Mouse (Mus musculus) spleen, postnatal 10 days (tissue): ENCODE measurements around the gene Krtap1-5.
A peak's percentile ranks its signal among the peaks of the same experiment; 100 is the strongest.
"Not testable (repeated sequence)": the region's sequence is repeated elsewhere in the genome, so short reads cannot be mapped to it uniquely, and the experiment has no call there.

Source experiments
- DNase-seq, 2 experiments: peaks; one replicate each; pipeline ENCODE4 v3.0.0; 2021 to 2022; ENCODE audit warnings: low spot score in 2 of 2

Gene Krtap1-5

GRCm38 (mm10) chr11:99580636-99581035 lies at the start of gene Krtap1-5:
TSS of gene Krtap1-5 (minus strand) at chr11:99581016.
- DNase-seq, result no peak

GRCm38 (mm10) chr11:99628138-99628537 lies 47.3 kb upstream of the Krtap1-5 start, which contains the start of gene Krtap4-1:
TSS of gene Krtap4-1 (minus strand) at chr11:99628238.
- DNase-seq, result no peak

GRCm38 (mm10) chr11:99620335-99620734 lies 39.5 kb upstream of the Krtap1-5 start, which contains the start of gene Gm11562:
TSS of gene Gm11562 (minus strand) at chr11:99620435.
- no peak for DNase-seq

- DNase-seq, result no peak
Observed at GRCm38 (mm10) chr11:99614796-99615363, 34.1 kb upstream of the Krtap1-5 start, which contains the start of gene Krtap2-4. TSS of gene Krtap2-4 (minus strand) at chr11:99614846.

GRCm38 (mm10) chr11:99610089-99610488 lies 29.3 kb upstream of the Krtap1-5 start, which contains the start of gene Gm11937:
TSS of gene Gm11937 (minus strand) at chr11:99610189.
- not testable (repeated sequence) for DNase-seq

- no peak for DNase-seq
Observed at GRCm38 (mm10) chr11:99609126-99609525, 28.3 kb upstream of the Krtap1-5 start.

GRCm38 (mm10) chr11:99603208-99603607 lies 22.4 kb upstream of the Krtap1-5 start, which contains the start of gene Gm11938:
TSS of gene Gm11938 (minus strand) at chr11:99603308.
- DNase-seq, result not testable (repeated sequence)

- DNase-seq, result not testable (repeated sequence)
Observed at GRCm38 (mm10) chr11:99597742-99598141, 16.9 kb upstream of the Krtap1-5 start, which contains the start of gene Krtap9-3. TSS of gene Krtap9-3 (minus strand) at chr11:99598105.

- DNase-seq, result no peak
Observed at GRCm38 (mm10) chr11:99590981-99591380, 10.2 kb upstream of the Krtap1-5 start, which contains the start of gene Krtap1-3. TSS of gene Krtap1-3 (minus strand) at chr11:99591339.

GRCm38 (mm10) chr11:99585096-99585495 lies 4.3 kb upstream of the Krtap1-5 start:
- DNase-seq, result no peak

- DNase-seq, result no peak
Observed at GRCm38 (mm10) chr11:99583245-99583704, 2.5 kb upstream of the Krtap1-5 start, which contains the start of gene Krtap1-4. TSS of gene Krtap1-4 (minus strand) at chr11:99583654.

GRCm38 (mm10) chr11:99581564-99581963 lies 748 bp upstream of the Krtap1-5 start:
- no peak for DNase-seq

GRCm38 (mm10) chr11:99581051-99581450 lies 235 bp upstream of the Krtap1-5 start:
- DNase-seq, result no peak

- DNase-seq, result peak; percentile 16 to 61
Observed at GRCm38 (mm10) chr11:99574106-99574505, 6.7 kb downstream of the Krtap1-5 start.

GRCm38 (mm10) chr11:99573164-99573563 lies 7.7 kb downstream of the Krtap1-5 start:
- DNase-seq, result no peak

GRCm38 (mm10) chr11:99566530-99566929 lies 14.3 kb downstream of the Krtap1-5 start, which contains the start of gene Krtap3-1:
TSS of gene Krtap3-1 (minus strand) at chr11:99566630.
- DNase-seq, result no peak

GRCm38 (mm10) chr11:99562580-99562979 lies 18.2 kb downstream of the Krtap1-5 start:
- DNase-seq, result no peak

GRCm38 (mm10) chr11:99559366-99559765 lies 21.4 kb downstream of the Krtap1-5 start, which contains the start of gene Gm11939:
TSS of gene Gm11939 (minus strand) at chr11:99559466.
- DNase-seq, result no peak

GRCm38 (mm10) chr11:99557976-99558745 lies 22.7 kb downstream of the Krtap1-5 start:
- no peak for DNase-seq

- no peak for DNase-seq
Observed at GRCm38 (mm10) chr11:99556753-99557152, 24.1 kb downstream of the Krtap1-5 start, which contains the start of gene Krtap3-2. TSS of gene Krtap3-2 (minus strand) at chr11:99556853.

GRCm38 (mm10) chr11:99556195-99556594 lies 24.6 kb downstream of the Krtap1-5 start:
- DNase-seq, result no peak

GRCm38 (mm10) chr11:99550765-99551164 lies 30.1 kb downstream of the Krtap1-5 start, which contains the start of gene Krtap3-3:
TSS of gene Krtap3-3 (minus strand) at chr11:99550865.
- DNase-seq, result no peak
